Mouse (Mus musculus): ENCODE results near the gene Dnmt3l.

The Dnmt3l gene

GRCm38 (mm10) chr10:78037139-78037538, 4.6 kb upstream of the Dnmt3l start:
- DNase-seq: no peak

- no peak for DNase-seq
Measured at GRCm38 (mm10) chr10:78042096-78042495, 349 bp downstream of the Dnmt3l start.

- DNase-seq: no peak
Measured at GRCm38 (mm10) chr10:78042697-78043405, 1.1 kb downstream of the Dnmt3l start.

GRCm38 (mm10) chr10:78043406-78043836, 1.7 kb downstream of the Dnmt3l start, which contains the start of gene Aire:
Gene Aire (minus strand): TSS chr10:78043610.
- DNase-seq: peak; percentile 33

GRCm38 (mm10) chr10:78044531-78044930, 2.8 kb downstream of the Dnmt3l start:
- DNase-seq: no peak

GRCm38 (mm10) chr10:78046388-78046787, 4.6 kb downstream of the Dnmt3l start:
- no peak for DNase-seq

GRCm38 (mm10) chr10:78048061-78048730, 6.4 kb downstream of the Dnmt3l start:
- no peak for DNase-seq

- DNase-seq: no peak
Measured at GRCm38 (mm10) chr10:78049519-78050035, 7.8 kb downstream of the Dnmt3l start.

GRCm38 (mm10) chr10:78054633-78055565, 13.2 kb downstream of the Dnmt3l start:
- DNase-seq: no peak

- DNase-seq: no peak
Measured at GRCm38 (mm10) chr10:78057056-78057455, 15.3 kb downstream of the Dnmt3l start.

- no peak for DNase-seq
Measured at GRCm38 (mm10) chr10:78063122-78063521, 21.4 kb downstream of the Dnmt3l start.

- no peak for DNase-seq
Measured at GRCm38 (mm10) chr10:78067226-78067625, 25.5 kb downstream of the Dnmt3l start.

- DNase-seq: no peak
Measured at GRCm38 (mm10) chr10:78068541-78068940, 26.8 kb downstream of the Dnmt3l start.

- peak; percentile 47 for DNase-seq
Measured at GRCm38 (mm10) chr10:78069101-78070011, 27.6 kb downstream of the Dnmt3l start, which contains the start of gene Icosl. Gene Icosl (plus strand): TSS chr10:78069302.

- no peak for DNase-seq
Measured at GRCm38 (mm10) chr10:78074151-78074550, 32.4 kb downstream of the Dnmt3l start.

GRCm38 (mm10) chr10:78074977-78075376, 33.2 kb downstream of the Dnmt3l start:
- no peak for DNase-seq

- no peak for DNase-seq
Measured at GRCm38 (mm10) chr10:78077862-78078261, 36.1 kb downstream of the Dnmt3l start.

- DNase-seq: no peak
Measured at GRCm38 (mm10) chr10:78078276-78078675, 36.5 kb downstream of the Dnmt3l start.

- DNase-seq: no peak
Measured at GRCm38 (mm10) chr10:78079955-78080591, 38.3 kb downstream of the Dnmt3l start.

- DNase-seq: no peak
Measured at GRCm38 (mm10) chr10:78084073-78084472, 42.3 kb downstream of the Dnmt3l start.

GRCm38 (mm10) chr10:78085711-78086110, 44.0 kb downstream of the Dnmt3l start:
- DNase-seq: no peak
